Mouse (Mus musculus): ENCODE data around the gene Nrxn2.

DNA sequence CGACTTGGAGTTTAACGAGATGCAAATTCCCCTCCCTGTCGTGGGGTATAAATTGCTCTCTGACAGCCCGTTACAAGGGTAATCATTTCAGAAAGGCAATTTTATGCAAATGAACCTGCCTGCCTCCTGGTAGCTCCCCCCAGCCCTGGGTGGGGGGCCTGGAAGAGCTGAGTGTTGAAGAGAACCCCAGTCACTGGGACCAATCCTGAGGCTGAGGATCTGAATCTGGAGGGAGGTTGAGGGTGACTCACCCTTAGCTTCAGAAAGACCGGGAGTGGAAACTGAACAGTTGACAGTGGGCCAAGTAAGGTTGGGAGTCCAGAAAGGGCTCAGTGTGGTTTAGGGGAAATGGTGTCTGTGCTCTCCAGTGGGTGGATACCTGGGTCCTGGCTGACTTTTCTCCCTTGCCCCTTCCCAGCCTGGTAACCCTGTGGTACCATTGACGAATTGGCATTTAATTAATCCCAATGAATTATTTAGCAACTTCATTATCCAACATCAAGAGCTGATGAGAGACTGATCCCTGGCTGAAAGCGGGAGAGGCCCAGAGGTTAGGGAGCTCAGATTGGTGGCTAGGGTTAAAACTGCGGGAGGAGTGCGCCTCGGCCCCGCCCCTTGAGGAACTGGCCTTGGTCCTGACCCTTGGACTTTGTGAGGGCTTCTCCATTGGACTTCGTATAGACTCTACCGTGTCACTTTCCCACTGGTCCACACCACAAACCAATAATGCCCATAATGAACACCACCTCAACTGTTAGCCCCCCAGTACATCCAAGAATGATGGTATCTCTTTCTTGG is 8.4 kb downstream of the Nrxn2 start:
- TF ChIP-seq CTCF (conservative IDR thresholded peaks at IDR 0.05 in 1 of 2, IDR thresholded peaks at IDR 0.05 in 1 of 2; ENCODE audit: low read depth in 2 of 2, low read length in 2 of 2): no peak
- TF ChIP-seq POLR2A (IDR thresholded peaks at IDR 0.05; ENCODE audit: low read depth, low read length): no peak
- no peak for TF ChIP-seq ETS1 (conservative IDR thresholded peaks at IDR 0.05; ENCODE audit: low read depth, low read length)
- TF ChIP-seq BHLHE40 (IDR thresholded peaks at IDR 0.05; ENCODE audit: low read depth, low read length): no peak
- TF ChIP-seq POLR2AphosphoS2 (IDR thresholded peaks at IDR 0.05; ENCODE audit: low read depth, low read length): no peak
- no peak for TF ChIP-seq EP300 (IDR thresholded peaks at IDR 0.05; ENCODE audit: low read length)
- TF ChIP-seq CHD2 (IDR thresholded peaks at IDR 0.05; ENCODE audit: low read length): no peak
- TF ChIP-seq USF2 (conservative IDR thresholded peaks at IDR 0.05; ENCODE audit: low read depth, low read length): no peak

Data from CH12.LX (cell line).